Mouse (Mus musculus) G1E (cell line): Measurements from ENCODE around the gene Bri3. TPM values are rescaled to one million over a fixed set of nuclear protein-coding genes. Genes with fewer than 3 reads are reported as not detected.

Source experiments
- ATAC-seq: 2 replicates; pipeline ENCODE4 v1.8.0; 2016; ENCODE audit warnings: mild to moderate bottlenecking; ENCODE audit not compliant: insufficient number of reproducible peaks, poor library complexity, low FRiP score, severe bottlenecking; ENCODE audit errors: extremely low read depth
- DNase-seq: peaks from one replicate; pipeline ENCODE4 v3.0.0; 2012; ENCODE audit warnings: low spot score
- H3K27me3 ChIP-seq: 2 replicates; pipeline ENCODE4 v1.6.1; 2012; ENCODE audit warnings: mild to moderate bottlenecking, low read length, inconsistent platforms; ENCODE audit not compliant: insufficient read depth
- H3K36me3 ChIP-seq: replicated peaks from 2 replicates; pipeline ENCODE3; 2012; ENCODE audit warnings: mild to moderate bottlenecking, inconsistent platforms
- H3K4me1 ChIP-seq: 2 replicates; pipeline ENCODE4 v1.6.1; 2012; ENCODE audit warnings: low read depth, low read length, inconsistent platforms, mixed read lengths; ENCODE audit not compliant: insufficient read depth
- H3K4me3 ChIP-seq: 2 replicates; pipeline ENCODE4 v1.5.1; 2012; ENCODE audit warnings: low read depth, mild to moderate bottlenecking, inconsistent platforms, low read length, moderate library complexity, mixed read lengths
- H3K9me3 ChIP-seq: replicated peaks from 2 replicates; pipeline ENCODE4 v1.6.1; 2012; ENCODE audit warnings: inconsistent platforms
- CTCF ChIP-seq: IDR thresholded peaks from 2 replicates; pipeline ENCODE4 v1.5.1; 2012; ENCODE audit warnings: low read depth, low read length, inconsistent platforms, mixed read lengths
- GATA1 ChIP-seq: IDR thresholded peaks from 2 replicates; pipeline ENCODE4 v1.6.1; 2012; ENCODE audit warnings: borderline replicate concordance, low read length, inconsistent platforms, mixed read lengths
- GATA2 ChIP-seq: IDR thresholded peaks from 2 replicates; pipeline ENCODE4 v1.6.1; 2012; ENCODE audit warnings: low read depth, low read length, inconsistent platforms, borderline replicate concordance
- POLR2AphosphoS5 ChIP-seq: IDR thresholded peaks from 2 replicates; pipeline ENCODE4 v1.6.1; 2012; ENCODE audit warnings: low read depth, low read length, inconsistent platforms; ENCODE audit not compliant: insufficient replicate concordance
- TAL1 ChIP-seq: conservative IDR thresholded peaks from 2 replicates; pipeline ENCODE4 v1.6.1; 2012; ENCODE audit warnings: low read depth, low read length, inconsistent platforms, mixed read lengths
- polyA plus RNA-seq: library from polyadenylated mRNA; stranded (reverse); fragments of >175 nt; gene quantifications from 2 replicates; pipeline ENCODE4 v1.2.3, GENCODE M21; 2012
- total RNA-seq, 2 experiments: library from RNA; stranded (forward) in 1 of 2; stranded (reverse) in 1 of 2; fragments of 200-1000 nt in 1 of 2; fragments of >200 nt in 1 of 2; fragmentation: Nextera tagmentation in 1 of 2; gene quantifications; 2 replicates each; pipeline ENCODE4 v1.2.3; 2014 to 2017

Gene Bri3
- total and polyA plus RNA-seq, 3 experiments: 33.0 to 63.4 (median 58.1) TPM

DNA sequence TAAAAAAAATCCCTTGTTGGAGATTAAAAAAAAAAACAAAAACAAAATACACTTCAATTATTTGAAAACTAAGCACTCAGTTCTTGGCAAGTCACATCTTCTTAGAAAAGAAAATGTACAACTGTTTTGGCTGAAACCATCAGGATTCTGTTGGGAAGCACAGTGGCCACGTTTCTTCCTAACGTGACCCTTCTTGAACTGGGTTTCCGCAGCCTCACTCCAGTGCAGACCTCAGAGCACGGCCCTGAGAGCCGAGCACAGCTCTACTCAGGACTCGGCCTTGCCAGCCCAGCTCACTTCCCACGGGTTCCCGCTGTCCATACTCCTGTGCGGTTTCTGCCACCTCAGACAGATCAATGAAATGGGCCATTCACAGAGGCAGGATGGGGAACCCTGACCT is 44.2 kb downstream of the Bri3 start:
- DNase-seq: no peak
- TF ChIP-seq POLR2AphosphoS5: no peak
- TF ChIP-seq GATA1: no peak
- no peak for TF ChIP-seq CTCF
- TF ChIP-seq GATA2: no peak
- TF ChIP-seq TAL1: no peak
- Histone ChIP-seq H3K36me3 (no peaks in the 10 kb centered on the region), H3K9me3 (no peaks in the 10 kb centered on the region), H3K27me3 (no peaks in the 10 kb centered on the region), H3K4me1 (no peaks in the 10 kb centered on the region), H3K4me3 (no peak overlapping the region)
- no peak for ATAC-seq

DNA sequence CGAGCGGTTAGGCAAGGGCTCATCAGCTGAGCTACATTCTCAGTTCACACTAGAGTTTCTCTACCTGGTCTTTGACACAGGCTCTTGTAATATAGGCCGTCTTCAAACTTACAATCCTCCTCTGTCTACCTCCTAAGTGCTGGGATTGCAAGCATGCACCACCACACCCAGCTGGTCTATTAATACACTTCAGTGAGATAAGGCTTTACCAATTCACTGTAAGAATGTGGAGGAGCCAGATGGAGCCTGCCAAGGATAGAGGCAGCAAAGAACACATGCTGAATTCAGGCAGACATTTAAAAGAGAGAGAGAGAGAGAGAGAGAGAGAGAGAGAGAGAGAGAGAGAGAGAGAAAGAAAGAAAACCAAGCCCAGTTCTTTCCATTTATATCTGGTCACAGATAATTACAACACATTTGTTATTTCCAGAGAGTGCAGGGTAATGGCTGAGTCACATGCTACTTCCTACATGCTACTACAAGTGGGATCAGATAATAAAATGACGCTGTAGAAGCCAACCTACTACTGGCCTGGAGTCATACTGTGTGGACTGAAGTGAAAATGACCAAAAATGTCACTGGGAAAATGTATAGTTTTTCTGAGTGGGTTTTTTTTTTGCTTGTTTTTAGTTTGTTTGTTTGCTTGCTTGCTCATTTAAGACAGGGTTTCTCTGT is 45.7 kb downstream of the Bri3 start:
- TF ChIP-seq GATA1 (no peak), CTCF (no peak), GATA2 (no peak), POLR2AphosphoS5 (no peak), TAL1 (no peak)
- Histone ChIP-seq H3K9me3 (no peaks in the 10 kb centered on the region), H3K27me3 (no peaks in the 10 kb centered on the region), H3K4me3 (no peak overlapping the region), H3K4me1 (no peaks in the 10 kb centered on the region), H3K36me3 (no peaks in the 10 kb centered on the region)
- ATAC-seq: no peak; the same call in 1 of the 2 replicates
- DNase-seq: no peak

DNA sequence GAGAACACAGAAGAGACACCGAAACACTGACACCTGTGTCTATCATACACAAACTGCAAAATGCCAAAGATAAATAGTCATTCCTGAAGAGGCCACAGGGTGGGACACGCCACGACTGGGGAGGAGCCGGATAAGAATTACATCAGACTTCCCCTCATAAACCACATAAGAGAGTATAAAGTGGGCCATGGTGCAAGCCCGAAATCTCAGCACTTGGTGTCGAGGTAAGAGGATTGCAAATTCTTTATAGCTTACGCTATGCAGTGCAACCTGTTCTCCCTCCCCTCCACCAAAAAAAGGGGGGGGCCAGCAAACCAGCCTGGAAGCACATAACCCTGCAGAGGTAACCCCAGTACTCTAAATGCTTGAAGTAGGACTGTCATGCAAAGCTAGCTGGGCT is 50.7 kb downstream of the Bri3 start:
- Histone ChIP-seq H3K4me3 (no peak overlapping the region), H3K36me3 (no peaks in the 10 kb centered on the region), H3K9me3 (no peaks in the 10 kb centered on the region), H3K27me3 (no peaks in the 10 kb centered on the region), H3K4me1 (no peaks in the 10 kb centered on the region)
- ATAC-seq (no peak), DNase-seq (no peak)
- no peak for TF ChIP-seq CTCF
- no peak for TF ChIP-seq POLR2AphosphoS5
- no peak for TF ChIP-seq GATA2
- TF ChIP-seq GATA1: no peak

DNA sequence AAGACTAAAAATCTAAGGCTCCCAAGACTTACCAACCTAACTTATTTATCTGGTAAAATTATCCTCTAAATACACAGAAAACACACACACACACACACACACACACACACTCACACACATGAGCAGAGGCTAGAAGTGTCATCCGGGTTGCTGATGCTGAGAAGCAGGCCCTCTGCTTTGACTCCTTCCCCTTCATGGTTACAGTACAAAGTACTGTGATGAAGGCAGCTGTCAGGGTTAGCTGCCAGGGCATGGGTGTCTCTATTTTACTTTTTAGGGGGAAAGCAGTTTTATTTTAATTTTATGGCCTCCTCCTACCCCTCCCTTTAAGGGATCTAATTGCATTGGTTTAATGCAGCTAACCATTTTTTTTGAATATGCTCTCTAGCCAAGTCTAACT is 51.1 kb downstream of the Bri3 start:
- TF ChIP-seq GATA1 (no peak), GATA2 (no peak), POLR2AphosphoS5 (no peak), TAL1 (no peak), CTCF (no peak)
- Histone ChIP-seq H3K4me1 (no peaks in the 10 kb centered on the region), H3K36me3 (no peaks in the 10 kb centered on the region), H3K27me3 (no peaks in the 10 kb centered on the region), H3K4me3 (no peak overlapping the region), H3K9me3 (no peaks in the 10 kb centered on the region)
- no peak for ATAC-seq
- no peak for DNase-seq

DNA sequence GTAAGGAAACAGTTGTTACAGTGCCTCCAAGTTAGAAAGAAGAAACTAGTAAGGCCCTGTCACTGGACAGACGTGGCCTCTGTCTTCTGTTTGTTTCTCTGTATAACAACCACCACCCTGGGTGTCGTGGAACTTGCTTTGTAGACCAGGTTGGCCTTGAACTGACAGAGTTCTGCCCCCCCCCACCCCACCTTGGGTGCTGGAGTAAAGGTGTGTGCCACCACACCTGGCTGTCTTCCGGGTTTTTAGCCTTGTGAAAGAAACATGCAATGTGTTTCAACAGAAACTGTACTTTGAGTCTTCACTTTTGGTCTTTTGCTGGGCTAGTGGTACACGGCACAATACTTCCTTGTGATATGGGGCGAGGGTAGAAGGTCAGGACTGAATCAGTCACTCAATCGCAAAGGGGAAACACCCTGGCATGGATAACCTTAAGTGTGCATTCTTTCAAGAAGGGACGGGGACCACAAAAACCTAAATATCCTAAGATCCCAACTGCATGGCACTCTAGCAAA is 51.9 kb downstream of the Bri3 start:
- no peak for TF ChIP-seq GATA2
- TF ChIP-seq POLR2AphosphoS5: no peak
- TF ChIP-seq TAL1: no peak
- no peak for TF ChIP-seq CTCF
- no peak for TF ChIP-seq GATA1
- H3K27me3 ChIP-seq: no peaks in the 10 kb centered on the region

DNA sequence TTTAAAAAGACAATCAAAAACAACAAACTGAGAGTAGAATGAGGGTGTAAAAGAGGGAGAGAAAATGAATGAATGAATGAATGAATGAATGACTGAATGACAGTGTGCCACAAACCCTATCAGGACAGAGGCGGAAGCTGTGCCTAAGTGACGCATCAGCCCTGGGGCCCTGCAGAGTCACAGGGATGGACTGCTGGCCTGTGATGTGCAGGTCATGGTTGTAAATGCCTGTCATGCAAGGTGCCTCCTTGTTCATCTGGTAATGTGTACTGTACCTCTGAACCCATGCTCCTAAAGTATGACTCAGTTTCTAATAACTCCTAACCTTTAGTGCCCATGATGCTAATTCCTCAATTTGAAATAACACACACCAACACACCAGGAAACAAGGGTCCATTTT is 58.8 kb downstream of the Bri3 start:
- H3K27me3 ChIP-seq: no peaks in the 10 kb centered on the region
- H3K9me3 ChIP-seq: no peaks in the 10 kb centered on the region
- ATAC-seq: no peak; the same call in 1 of the 2 replicates
- no peak for DNase-seq
- no peaks in the 10 kb centered on the region for H3K36me3 ChIP-seq
- no peak overlapping the region for H3K4me3 ChIP-seq
- no peaks in the 10 kb centered on the region for H3K4me1 ChIP-seq
- TF ChIP-seq GATA1: no peak
- TF ChIP-seq POLR2AphosphoS5: no peak
- no peak for TF ChIP-seq CTCF
- TF ChIP-seq GATA2: no peak
- no peak for TF ChIP-seq TAL1

More for the DNA sequence above, 51.9 kb downstream of the Bri3 start:
- DNase-seq (no peak), ATAC-seq (no peak)
- no peaks in the 10 kb centered on the region for H3K36me3 ChIP-seq
- no peaks in the 10 kb centered on the region for H3K4me1 ChIP-seq
- no peaks in the 10 kb centered on the region for H3K9me3 ChIP-seq
- H3K4me3 ChIP-seq: no peak overlapping the region
